Mouse (Mus musculus): ENCODE data around the gene Arsk.

Arsk gene

DNA sequence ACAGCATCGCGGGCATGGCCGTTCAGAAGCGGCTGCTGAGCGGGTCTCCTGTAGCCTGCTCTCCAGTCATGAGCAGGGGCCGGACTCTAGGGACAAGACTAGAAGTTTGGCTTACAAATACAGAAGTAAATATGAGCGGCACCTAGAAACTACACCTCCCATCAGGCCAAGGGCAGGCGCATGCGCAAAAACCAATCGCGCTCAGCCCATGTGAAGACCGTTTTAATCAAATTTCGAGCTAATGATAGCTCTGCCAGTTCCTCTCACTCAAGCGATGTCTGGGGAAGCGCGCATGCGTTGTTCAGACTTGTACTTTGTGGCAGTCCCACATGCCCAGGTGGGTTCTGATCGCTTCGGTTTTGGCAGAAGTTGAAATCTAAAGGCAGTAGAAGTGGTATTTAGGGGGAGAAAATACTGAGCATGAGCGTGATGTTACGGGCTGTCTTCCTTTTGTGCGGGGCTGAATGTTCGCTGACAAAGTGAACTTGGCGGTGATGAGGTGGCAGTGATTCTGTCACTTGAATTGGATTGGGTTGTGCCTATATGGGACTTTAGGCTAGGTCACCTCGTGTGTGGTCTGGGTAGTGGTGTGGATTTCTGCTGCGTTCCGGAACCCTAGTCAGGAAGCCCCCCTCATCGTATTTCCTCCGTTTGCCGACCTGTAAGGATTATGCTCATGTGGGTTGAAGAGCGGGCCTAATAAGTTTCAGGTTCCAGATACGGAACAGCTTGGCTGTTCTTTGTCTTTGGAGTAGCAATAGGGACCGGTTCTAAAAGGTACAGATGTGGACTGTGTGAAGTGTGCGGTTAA lies at the start of gene Arsk, which contains the start of gene Ttc37:
TSS of gene Arsk (minus strand) at position 168 of the 811 bp plus-strand sequence.
TSS of gene Ttc37 (plus strand) at position 242 of the 811 bp plus-strand sequence.
- CTCF ChIA-PET, result no interaction called here

DNA sequence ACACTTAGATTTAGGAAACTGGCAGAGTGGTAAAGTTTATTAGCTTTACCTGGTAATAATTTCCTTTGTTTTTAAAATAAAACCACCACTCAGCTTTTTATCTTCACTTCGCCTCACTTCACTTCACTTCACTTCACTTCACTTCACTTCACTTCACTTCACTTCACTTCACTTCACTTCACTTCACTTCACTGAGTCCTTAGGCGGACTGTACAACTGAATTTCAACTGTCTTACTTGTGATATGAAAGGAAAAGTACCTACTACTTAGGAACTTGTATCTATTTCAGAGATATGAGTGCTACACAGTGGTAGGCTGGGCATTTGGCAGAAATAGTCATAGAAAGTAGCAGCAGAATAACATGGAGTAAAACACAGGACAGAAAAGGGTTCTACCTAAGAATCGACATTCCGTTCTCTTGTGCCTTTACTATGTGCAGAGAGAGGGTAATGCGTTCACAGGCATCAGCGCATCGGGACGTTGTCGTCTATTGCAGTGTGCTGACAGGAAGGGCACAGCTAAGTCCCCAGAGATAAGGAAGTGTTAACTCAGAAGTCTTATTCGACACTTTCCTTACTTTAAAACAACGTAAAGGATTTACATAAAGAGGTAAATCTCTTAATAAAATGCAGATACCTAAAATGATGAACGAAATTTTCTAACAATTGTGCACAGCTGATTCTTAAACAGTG lies 42.8 kb upstream of the Arsk start:
- CTCF ChIA-PET, result no interaction called here

GRCm38 (mm10) chr13:76138862-76139261 lies 40.4 kb upstream of the Arsk start:
- CTCF ChIA-PET, result no interaction called here

DNA sequence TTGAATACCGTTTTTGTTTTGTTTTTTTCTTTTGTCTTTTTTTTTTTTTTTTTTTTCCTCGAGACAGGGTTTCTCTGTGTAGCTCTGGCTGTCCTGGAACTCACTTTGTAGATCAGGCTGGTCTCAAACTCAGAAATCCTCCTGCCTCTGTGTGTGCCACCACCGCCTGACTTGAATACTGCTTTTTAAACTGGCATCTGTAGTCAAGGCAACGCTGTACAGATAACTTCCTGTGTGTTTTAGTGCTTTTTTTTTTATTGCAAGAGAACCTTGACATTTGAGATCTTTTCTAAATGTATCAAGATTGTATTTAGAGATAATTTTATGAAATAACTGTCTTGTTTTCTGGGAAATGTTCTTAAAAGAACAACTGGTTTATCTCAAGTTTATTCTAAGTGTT lies 34.0 kb upstream of the Arsk start:
- CTCF ChIA-PET, result interaction anchor here (0.6 kb wide), 1 partner anchor 188 kb away, joined by 4 read pairs; no protein-coding TSS in a partner anchor

DNA sequence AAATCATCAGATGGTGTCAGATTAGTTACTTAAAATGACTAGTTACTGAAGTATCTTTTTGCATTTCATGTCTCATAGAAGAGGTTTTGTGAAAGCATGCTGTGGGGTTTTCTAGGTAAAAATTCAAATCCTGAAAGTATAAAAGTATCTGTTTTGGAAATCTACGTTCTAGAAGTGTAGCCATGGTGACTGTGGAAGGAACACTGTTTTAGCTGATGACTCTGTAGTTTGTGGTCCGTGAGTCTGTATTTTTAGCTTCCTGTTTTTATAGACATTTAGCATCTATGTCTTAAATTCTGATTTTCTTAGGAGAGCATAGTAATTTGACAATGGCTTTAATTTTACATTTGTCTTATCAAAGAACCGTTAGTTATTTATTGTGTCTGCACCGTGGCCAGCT lies 30.3 kb upstream of the Arsk start:
- CTCF ChIA-PET, result no interaction called here

GRCm38 (mm10) chr13:76109069-76109824 lies 10.8 kb upstream of the Arsk start:
- CTCF ChIA-PET, result no interaction called here

- CTCF ChIA-PET, result no interaction called here
Measured at GRCm38 (mm10) chr13:76101989-76102388, 3.5 kb upstream of the Arsk start.

DNA sequence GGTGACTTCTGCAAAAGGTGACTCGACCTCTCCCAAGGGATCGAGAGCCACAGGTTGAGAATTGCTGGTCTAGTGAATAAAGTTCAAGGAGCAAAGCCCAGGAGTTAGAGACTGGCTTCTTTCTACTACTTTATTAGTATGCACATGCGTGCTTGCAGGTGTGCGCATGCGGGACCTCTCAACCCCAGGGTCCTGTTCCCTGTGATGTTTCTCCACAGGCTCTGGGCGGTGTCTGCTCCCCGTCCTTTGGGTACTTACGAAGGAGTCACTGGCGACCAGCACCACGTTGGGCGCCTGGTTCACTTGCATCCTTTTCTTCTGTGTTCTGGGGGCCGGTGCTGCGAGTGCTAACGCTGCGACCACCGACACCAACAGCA lies 356 bp downstream of the Arsk start:
- CTCF ChIA-PET, result no interaction called here

DNA sequence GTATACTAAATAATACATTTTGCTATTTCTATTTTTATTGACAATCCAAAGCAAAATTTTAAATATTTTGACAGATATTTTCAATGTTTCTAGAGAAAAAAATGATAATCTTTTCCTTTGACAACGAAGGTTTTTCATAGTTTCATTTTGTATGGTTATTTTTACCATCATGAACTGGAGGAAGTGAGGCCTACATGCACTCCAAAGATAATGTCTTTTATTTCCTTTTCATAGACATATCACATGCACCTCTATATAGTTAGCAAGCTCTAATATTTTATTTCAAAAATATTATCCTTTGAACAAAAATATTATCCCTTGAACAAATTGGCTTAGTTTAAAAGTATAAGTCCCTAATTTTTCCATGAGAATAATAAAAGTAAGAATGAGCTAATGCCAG lies 24.1 kb downstream of the Arsk start:
- CTCF ChIA-PET, result no interaction called here

- CTCF ChIA-PET, result no interaction called here
Measured at GRCm38 (mm10) chr13:76064363-76064945, 34.0 kb downstream of the Arsk start.

GRCm38 (mm10) chr13:76063548-76063947 lies 34.9 kb downstream of the Arsk start:
- CTCF ChIA-PET, result no interaction called here

GRCm38 (mm10) chr13:76062569-76062968 lies 35.9 kb downstream of the Arsk start:
- CTCF ChIA-PET, result no interaction called here

DNA sequence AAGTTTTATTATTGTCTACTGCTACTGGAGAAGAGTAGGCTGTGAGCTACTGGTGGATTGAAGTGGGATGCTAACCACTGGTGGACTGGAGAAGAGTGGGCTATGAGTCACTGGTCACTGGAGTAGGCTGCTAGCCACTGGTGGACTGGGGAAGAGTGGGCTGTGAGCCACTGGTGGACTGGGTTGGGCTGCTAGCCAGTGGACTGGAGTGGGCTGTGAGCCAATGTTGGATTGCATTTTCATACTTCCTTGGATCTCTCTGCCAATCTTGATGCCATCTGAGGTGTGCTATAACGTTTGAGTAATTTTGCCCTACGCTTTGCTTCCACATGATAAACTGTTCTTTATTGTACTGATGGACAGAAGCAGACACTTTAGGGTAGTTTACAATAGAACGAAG lies 36.3 kb downstream of the Arsk start:
- CTCF ChIA-PET, result no interaction called here

DNA sequence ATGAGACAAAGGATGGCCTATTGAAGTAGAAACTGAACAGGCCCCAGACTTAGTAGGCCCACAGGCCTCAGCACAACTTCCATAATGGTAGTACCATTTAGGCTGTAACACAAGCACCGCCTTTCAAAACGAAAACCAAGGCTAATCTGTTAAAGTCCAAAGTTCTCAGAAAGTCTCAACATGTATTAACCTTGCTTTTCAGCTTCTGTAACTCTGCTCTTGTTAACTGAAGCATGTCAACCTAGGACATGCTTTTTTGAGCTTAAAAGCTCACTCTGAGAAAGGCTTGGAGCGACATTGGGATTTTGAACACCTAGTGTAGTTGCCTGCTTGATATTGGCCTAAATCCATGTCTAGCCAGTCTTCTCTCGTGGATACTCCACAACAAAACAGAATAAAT lies 38.9 kb downstream of the Arsk start:
- CTCF ChIA-PET, result no interaction called here

GRCm38 (mm10) chr13:76057267-76058069 lies 41.0 kb downstream of the Arsk start:
- CTCF ChIA-PET, result interaction anchor here (0.7 kb wide), 1 partner anchor 11 kb away, joined by 4 read pairs; no protein-coding TSS in a partner anchor

GRCm38 (mm10) chr13:76056896-76057266 lies 41.6 kb downstream of the Arsk start, which contains the start of gene Gpr150:
Gene Gpr150, minus strand, starts transcription at chr13:76056996.
- CTCF ChIA-PET, result no interaction called here

DNA sequence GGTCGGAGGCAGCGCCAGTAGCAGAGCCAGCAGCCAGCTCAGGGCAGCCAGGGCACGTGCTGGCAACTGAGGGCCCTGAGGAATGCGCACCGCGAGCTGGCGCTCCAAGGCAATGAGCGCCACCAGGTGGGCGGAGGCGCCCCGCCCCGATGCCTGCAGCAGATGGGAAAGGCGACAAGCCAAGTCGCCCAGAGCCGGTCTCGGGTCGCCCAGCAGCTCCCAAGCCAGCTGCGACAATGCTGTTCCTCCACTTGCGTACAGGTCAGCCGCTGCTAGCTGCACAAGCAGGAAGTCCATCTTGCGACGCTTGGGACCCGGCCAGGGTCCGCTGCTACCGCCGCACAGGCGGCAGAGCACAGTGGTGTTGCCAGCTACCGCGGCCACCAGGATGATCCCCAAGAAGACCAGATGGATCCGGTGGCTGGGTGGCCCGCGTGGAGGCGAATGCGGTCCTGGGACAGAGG lies 42.2 kb downstream of the Arsk start:
- CTCF ChIA-PET, result interaction anchor here (0.6 kb wide), 1 partner anchor 64 kb away, joined by 3 read pairs; no protein-coding TSS in a partner anchor

- CTCF ChIA-PET, result interaction anchor here (0.6 kb wide), 1 partner anchor 63 kb away, joined by 3 read pairs; no protein-coding TSS in a partner anchor
Measured at GRCm38 (mm10) chr13:76055391-76056232, 42.8 kb downstream of the Arsk start.

DNA sequence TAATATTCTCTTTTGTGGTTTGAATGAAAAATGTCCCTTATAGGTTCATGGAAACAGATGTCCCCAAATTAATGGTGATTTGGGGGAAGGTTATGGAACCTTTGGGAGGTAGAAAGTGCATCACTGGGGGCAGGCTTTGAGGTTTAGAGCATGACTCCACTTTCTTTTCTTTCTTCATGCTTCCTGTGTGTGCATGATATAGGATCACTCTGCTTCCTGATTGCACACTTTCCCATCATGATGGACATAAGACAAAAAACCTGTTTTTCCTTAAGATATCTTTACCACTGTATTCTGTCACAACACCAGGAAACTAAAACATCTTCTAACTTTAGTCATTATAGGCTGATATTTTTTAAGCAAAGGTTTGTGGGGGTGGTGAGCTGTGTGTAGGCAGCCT lies 53.5 kb downstream of the Arsk start:
- CTCF ChIA-PET, result no interaction called here

DNA sequence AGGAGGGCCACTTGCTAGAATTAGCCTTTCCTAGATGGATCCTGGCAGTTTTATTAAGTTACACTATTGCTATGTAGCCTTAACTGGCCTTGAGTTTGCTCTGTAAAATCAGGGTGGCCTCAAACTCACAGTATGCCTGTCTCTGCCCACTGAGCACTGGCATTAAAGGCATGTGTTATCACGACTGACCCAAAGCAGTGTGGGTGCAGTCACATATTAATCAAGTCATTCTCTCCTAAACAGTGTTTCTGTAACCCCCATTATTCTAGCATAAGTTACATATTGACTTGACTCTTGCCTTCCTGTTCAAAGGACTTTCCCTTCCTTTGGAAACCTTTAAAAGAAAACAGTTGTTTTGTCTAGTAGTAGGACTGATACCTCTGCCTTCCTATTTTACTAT lies 56.0 kb downstream of the Arsk start:
- CTCF ChIA-PET, result no interaction called here
